Mouse (Mus musculus) bone marrow, adult 2 months (tissue): ENCODE measurements at regions not wholly inside any gene's neighbourhood (a gene's known extent, or its start where the extent isn't known, plus 50 kb on each side); places are given as distances from the start of the nearest gene placed in this dataset.

ENCODE experiments used
- CTCF ChIP-seq: fragments of 200-500 bp; IDR thresholded peaks from 2 replicates; pipeline ENCODE4 v1.5.1; 2011; ENCODE audit warnings: low read length, control low read depth; ENCODE audit not compliant: control insufficient read depth, insufficient read depth
- POLR2A ChIP-seq: fragments of 200-500 bp; IDR thresholded peaks from 2 replicates; pipeline ENCODE4 v1.6.1; 2011; ENCODE audit warnings: low read depth, mild to moderate bottlenecking, control low read depth, low read length, borderline replicate concordance; ENCODE audit not compliant: control insufficient read depth

DNA sequence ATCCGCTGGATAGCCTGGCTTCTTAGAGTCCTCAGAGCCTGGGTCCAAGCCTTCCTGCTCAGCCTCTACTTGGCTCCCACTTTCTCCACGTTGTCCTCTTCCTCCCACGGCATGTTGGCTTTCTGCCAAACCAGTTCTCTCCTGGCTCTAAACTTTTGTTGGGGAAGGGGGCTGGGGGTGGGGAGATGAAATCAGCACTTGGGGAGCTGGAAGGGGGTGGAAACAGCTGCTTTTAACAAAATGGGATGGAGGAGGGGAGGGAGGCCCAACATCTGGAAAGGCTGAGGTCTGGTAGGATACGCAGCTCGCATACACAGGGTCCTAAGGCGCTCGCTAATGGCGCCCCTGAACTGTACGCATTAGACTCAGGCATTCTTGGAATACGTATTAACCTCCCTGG, 110.0 kb upstream of the Mgme1 start:
- TF ChIP-seq CTCF (no peak), POLR2A (no peak)
